Mouse (Mus musculus) left cerebral cortex, adult 2 months (tissue): ENCODE results near the gene Vcan. TPM values are rescaled to one million over a fixed set of nuclear protein-coding genes. Genes with fewer than 3 reads are reported as not detected.
"Not testable (repeated sequence)": the region's sequence is repeated elsewhere in the genome, so short reads cannot be mapped to it uniquely, and the experiment has no call there.

Experiments
- DNase-seq, 2 experiments: peaks; one replicate each; pipeline ENCODE4 v3.0.0; 2021 to 2022; ENCODE audit warnings: low spot score in 2 of 2, mixed read lengths in 1 of 2; ENCODE audit errors: extremely low spot score in 1 of 2
- H3K27ac ChIP-seq: fragments of 200-600 bp; 2 replicates; pipeline ENCODE4 v1.8.1; 2022
- H3K4me3 ChIP-seq: fragments of 200-600 bp; 2 replicates; pipeline ENCODE4 v1.8.1; 2022
- CTCF ChIP-seq: fragments of 200-600 bp; IDR thresholded peaks from 2 replicates; pipeline ENCODE4 v1.8.1; 2022; ENCODE audit warnings: antibody characterized with exemption, mild to moderate bottlenecking, moderate library complexity
- intact Hi-C: fragments of 180-260 bp; cut with DNase I; formaldehyde crosslinking; loops from one replicate; pipeline ENCODE4 v1.15.1; 2025
- long read RNA-seq, 2 experiments: library from polyadenylated mRNA; stranded (forward); transcript quantifications; one replicate each; pipeline ENCODE4 v2.0.0; 2021; ENCODE audit warnings: borderline mapping rate in 2 of 2
- total RNA-seq, 2 experiments: library from RNA; stranded (reverse); gene quantifications; 2 replicates each; pipeline ENCODE4 v1.2.3; 2021

The Vcan gene
- 10 to 100 TPM; 14.1 to 14.4 TPM for total RNA-seq
- long read RNA-seq, experiment 1, full-length matches to known transcripts = 1 of 3 reads
- long read RNA-seq, experiment 1, partial matches to known transcripts = 2 of 3 reads
- long read RNA-seq, experiment 1, other reads (novel, unspliced or antisense) = 0 of 3 reads
- long read RNA-seq, experiment 2, full-length matches to known transcripts = 1 of 3 reads
- long read RNA-seq, experiment 2, partial matches to known transcripts = 0 of 3 reads
- long read RNA-seq, experiment 2, other reads (novel, unspliced or antisense) = 2 of 3 reads

GRCm38 (mm10) chr13:89741766-89742685 is at the start of gene Vcan:
Gene Vcan (minus strand): TSS chr13:89742509.
- Histone ChIP-seq H3K27ac (no peak within 1 kb of the TSS), H3K4me3 (peak within 1 kb of the TSS; percentile 73)
- intact Hi-C loops = no loop called here
- no peak for TF ChIP-seq CTCF
- peak; percentile 31 to 41 for DNase-seq

GRCm38 (mm10) chr13:89791475-89791874 is 49.2 kb upstream of the Vcan start:
- DNase-seq = no peak
- Histone ChIP-seq H3K4me3 (no peak overlapping the region), H3K27ac (no peak overlapping the region)
- TF ChIP-seq CTCF = no peak
- intact Hi-C loops = no loop called here

GRCm38 (mm10) chr13:89782886-89783285 is 40.6 kb upstream of the Vcan start:
- TF ChIP-seq CTCF = no peak
- intact Hi-C loops = no loop called here
- H3K27ac ChIP-seq = no peak overlapping the region

GRCm38 (mm10) chr13:89780276-89780675 is 38.0 kb upstream of the Vcan start:
- no peak for DNase-seq

More at GRCm38 (mm10) chr13:89782886-89783285, 40.6 kb upstream of the Vcan start:
- no peak for DNase-seq
- no peak overlapping the region for H3K4me3 ChIP-seq

GRCm38 (mm10) chr13:89779208-89779911 is 37.1 kb upstream of the Vcan start:
- TF ChIP-seq CTCF = peak; percentile 70
- DNase-seq = peak; percentile 63
- intact Hi-C loops = loop anchor here (1.0 to 5.0 kb wide), 3 partner anchors 308 to 1107 kb away; partner anchors contain the start of genes Tmem167 and Xrcc4

More at GRCm38 (mm10) chr13:89780276-89780675, 38.0 kb upstream of the Vcan start:
- TF ChIP-seq CTCF = no peak
- intact Hi-C loops = no loop called here
- H3K27ac ChIP-seq = no peak overlapping the region
- no peak overlapping the region for H3K4me3 ChIP-seq

GRCm38 (mm10) chr13:89777764-89778163 is 35.5 kb upstream of the Vcan start:
- Histone ChIP-seq H3K27ac (no peak overlapping the region), H3K4me3 (no peak overlapping the region)
- no peak for TF ChIP-seq CTCF
- no peak for DNase-seq
- intact Hi-C loops = loop anchor here (2.0 to 5.0 kb wide), 2 partner anchors 310 to 1063 kb away; partner anchors contain the start of genes Tmem167 and Xrcc4

More at GRCm38 (mm10) chr13:89779208-89779911, 37.1 kb upstream of the Vcan start:
- H3K4me3 ChIP-seq = no peak overlapping the region
- no peak overlapping the region for H3K27ac ChIP-seq

- intact Hi-C loops = loop anchor here (5.0 kb wide), 1 partner anchor 310 kb away; the partner anchor contains the start of genes Tmem167 and Xrcc4
- no peak for DNase-seq
- no peak for TF ChIP-seq CTCF
- Histone ChIP-seq H3K27ac (no peak overlapping the region), H3K4me3 (no peak overlapping the region)
These were observed 34.8 kb upstream of the Vcan start for GRCm38 (mm10) chr13:89777146-89777545.

GRCm38 (mm10) chr13:89766551-89766950 is 24.2 kb upstream of the Vcan start:
- TF ChIP-seq CTCF = no peak
- intact Hi-C loops = no loop called here
- Histone ChIP-seq H3K4me3 (no peak overlapping the region), H3K27ac (no peak overlapping the region)
- DNase-seq = no peak

- DNase-seq = no peak
- no peak for TF ChIP-seq CTCF
- H3K4me3 ChIP-seq = no peak overlapping the region
- H3K27ac ChIP-seq = no peak overlapping the region
- intact Hi-C loops = no loop called here
These were observed 23.7 kb upstream of the Vcan start for GRCm38 (mm10) chr13:89765966-89766365.

GRCm38 (mm10) chr13:89762339-89762738 is 20.0 kb upstream of the Vcan start:
- H3K4me3 ChIP-seq = no peak overlapping the region
- no peak for TF ChIP-seq CTCF
- intact Hi-C loops = no loop called here
- H3K27ac ChIP-seq = no peak overlapping the region
- no peak for DNase-seq

- no peak for DNase-seq
- intact Hi-C loops = no loop called here
- no peak overlapping the region for H3K4me3 ChIP-seq
- H3K27ac ChIP-seq = no peak overlapping the region
- TF ChIP-seq CTCF = no peak
These were observed 14.0 kb upstream of the Vcan start for GRCm38 (mm10) chr13:89756347-89756746.

- H3K27ac ChIP-seq, intact Hi-C loops, DNase-seq, H3K4me3 ChIP-seq: not testable (repeated sequence)
These were observed 8.3 kb upstream of the Vcan start for GRCm38 (mm10) chr13:89750562-89750961.
